Mouse (Mus musculus) liver, adult (tissue): ENCODE measurements around the gene Atp6v0a1.

Source experiments
- GATA4 ChIP-seq: IDR thresholded peaks from 2 replicates; pipeline ENCODE4 v1.6.1; 2014; ENCODE audit warnings: mild to moderate bottlenecking, low read length; ENCODE audit not compliant: insufficient replicate concordance

Atp6v0a1 gene

DNA sequence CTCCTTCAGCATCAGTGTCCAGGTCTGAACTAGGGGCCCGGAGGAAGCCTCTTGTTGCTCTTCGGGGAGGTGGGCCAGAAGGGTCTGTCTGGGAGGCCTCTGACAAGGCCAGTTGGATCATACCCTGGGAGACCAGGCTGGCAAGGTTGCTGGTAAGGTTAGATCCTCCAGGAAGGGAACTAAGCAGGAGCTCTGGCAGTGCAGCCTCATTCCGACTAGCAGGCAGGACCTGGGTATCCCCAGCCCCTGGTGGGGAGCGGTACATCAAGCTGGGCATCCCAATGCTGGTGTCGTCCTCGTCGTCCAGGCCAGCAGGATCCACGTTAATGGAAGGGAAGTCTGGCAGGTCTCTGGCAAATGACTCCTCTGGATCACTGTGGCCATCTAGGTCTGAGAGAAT is 89.0 kb downstream of the Atp6v0a1 start:
- TF ChIP-seq GATA4: no peak

- TF ChIP-seq GATA4: no peak
Measured at GRCm38 (mm10) chr11:101103011-101103410, 93.8 kb downstream of the Atp6v0a1 start.

DNA sequence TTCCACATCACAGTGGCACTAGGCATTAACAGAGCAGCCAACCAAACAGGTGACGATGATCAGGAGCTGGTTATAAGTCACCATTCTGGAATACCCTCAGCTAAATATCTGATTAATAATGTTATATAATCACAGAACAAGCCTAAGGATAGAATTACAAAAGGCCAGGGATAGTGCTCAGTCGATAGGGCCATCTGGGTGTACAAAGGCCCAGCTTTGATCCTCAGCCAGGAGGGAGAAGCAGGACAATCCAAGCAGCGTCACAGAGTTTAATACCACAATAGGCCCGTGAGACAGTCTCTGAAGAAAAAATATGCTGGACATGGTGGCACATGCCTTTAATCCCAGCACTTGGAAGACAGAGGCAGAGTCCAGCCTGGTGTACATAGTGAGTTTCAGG is 100.1 kb downstream of the Atp6v0a1 start:
- TF ChIP-seq GATA4: no peak

GRCm38 (mm10) chr11:101110708-101111107 is 101.5 kb downstream of the Atp6v0a1 start:
- no peak for TF ChIP-seq GATA4

GRCm38 (mm10) chr11:101111178-101111577 is 101.9 kb downstream of the Atp6v0a1 start:
- no peak for TF ChIP-seq GATA4

- TF ChIP-seq GATA4: no peak
Measured at GRCm38 (mm10) chr11:101112186-101112585, 102.9 kb downstream of the Atp6v0a1 start.
